In genomic region chr10:81356352-81356990, GRCm38 (mm10) we compare ENCODE assay signal across 8 mouse cellular contexts. TPM values are rescaled to one million over a fixed set of nuclear protein-coding genes. Genes with fewer than 3 reads are reported as not detected.
DNase-seq lines count a peak whose midpoint lies in the region; ATAC-seq and TF ChIP-seq lines count a peak whose summit lies in the region.

No protein-coding gene starts in this region.

- DNase-seq in testis, postnatal 10 days (ENCODE audit: low spot score): no peak
- no peak for DNase-seq in liver, embryonic 13.5 days
- DNase-seq in frontal cortex, postnatal 25 days (ENCODE audit: low spot score in 2 of 2): no peak
- DNase-seq in cerebellum, postnatal 36 days: no peak
- no peak for DNase-seq in layer of hippocampus, adult 11-12 months (ENCODE audit: low spot score)

- no peaks in the 10 kb centered on the region for H3K36me3 ChIP-seq in testis, adult 2 months (ENCODE audit: control insufficient read depth, insufficient read depth, low read length)
- no peaks in the 10 kb centered on the region for H3K36me3 ChIP-seq in heart, embryonic 15.5 days
- peaks cover 19% of the 10 kb centered on the region for H3K36me3 ChIP-seq in liver, embryonic 13.5 days
- no peaks in the 10 kb centered on the region for H3K36me3 ChIP-seq in small intestine, adult 2 months (ENCODE audit: control insufficient read depth, insufficient read depth, low read length)

- H3K9ac ChIP-seq in heart, embryonic 15.5 days: peak overlapping the region; percentile 8; the same call in 1 of the 2 replicates
- peak overlapping the region; percentile 66 for H3K9ac ChIP-seq in liver, embryonic 13.5 days

- TF ChIP-seq CTCF in testis, adult 2 months (IDR thresholded peaks at IDR 0.05; ENCODE audit: control insufficient read depth, insufficient read depth, insufficient replicate concordance, low read depth, low read length): no peak
- no peak for TF ChIP-seq CTCF in small intestine, adult 2 months (IDR thresholded peaks at IDR 0.05; ENCODE audit: extremely low read depth, insufficient read length, insufficient replicate concordance, low read depth, low read length)

- no peak for TF ChIP-seq POLR2A in testis, adult 2 months (IDR thresholded peaks at IDR 0.05; ENCODE audit: control insufficient read depth, low read depth, low read length)
- TF ChIP-seq POLR2A in small intestine, adult 2 months (IDR thresholded peaks at IDR 0.05; ENCODE audit: low read depth, low read length): no peak

- no peak for ATAC-seq in heart, embryonic 15.5 days (replicated peaks; ENCODE audit: insufficient number of reproducible peaks, insufficient read depth, low FRiP score, low read depth)
- ATAC-seq in liver, embryonic 13.5 days (ENCODE audit: low read depth): no peak

- H3K4me1 ChIP-seq in testis, adult 2 months (ENCODE audit: control insufficient read depth, insufficient read depth, low read length): peaks cover 31% of the 10 kb centered on the region
- peaks cover 49% of the 10 kb centered on the region for H3K4me1 ChIP-seq in heart, embryonic 15.5 days (replicated peaks)
- peaks cover 85% of the 10 kb centered on the region for H3K4me1 ChIP-seq in liver, embryonic 13.5 days (replicated peaks)
- H3K4me1 ChIP-seq in small intestine, adult 2 months (ENCODE audit: control insufficient read depth, insufficient read depth, insufficient read length, low read length): peaks cover 23% of the 10 kb centered on the region

- peak overlapping the region; percentile 62 for H3K27ac ChIP-seq in testis, adult 2 months (ENCODE audit: control insufficient read depth, insufficient read depth, low read depth, low read length)
- H3K27ac ChIP-seq in heart, embryonic 15.5 days: peak overlapping the region; percentile 46; the same call in 1 of the 2 replicates
- H3K27ac ChIP-seq in liver, embryonic 13.5 days: peak overlapping the region; percentile 79
- no peak overlapping the region for H3K27ac ChIP-seq in small intestine, adult 2 months (ENCODE audit: insufficient read depth, low read depth, low read length)

- H3K4me3 ChIP-seq in testis, adult 2 months (ENCODE audit: control insufficient read depth, low read depth, low read length): peak overlapping the region; percentile 98
- peak overlapping the region; percentile 95 for H3K4me3 ChIP-seq in heart, embryonic 15.5 days
- H3K4me3 ChIP-seq in liver, embryonic 13.5 days (replicated peaks): peak overlapping the region; percentile 87
- H3K4me3 ChIP-seq in small intestine, adult 2 months (ENCODE audit: low read depth, low read length): peak overlapping the region; percentile 77; the same call in 1 of the 2 replicates

- no peaks in the 10 kb centered on the region for H3K9me3 ChIP-seq in heart, embryonic 15.5 days (replicated peaks)
- no peaks in the 10 kb centered on the region for H3K9me3 ChIP-seq in liver, embryonic 13.5 days (replicated peaks)

- H3K27me3 ChIP-seq in testis, adult 2 months (ENCODE audit: control insufficient read depth, insufficient read depth, low read length): no peaks in the 10 kb centered on the region
- no peaks in the 10 kb centered on the region for H3K27me3 ChIP-seq in heart, embryonic 15.5 days
- H3K27me3 ChIP-seq in liver, embryonic 13.5 days: no peaks in the 10 kb centered on the region
- H3K27me3 ChIP-seq in small intestine, adult 2 months (ENCODE audit: control insufficient read depth, insufficient read depth, low read length): no peaks in the 10 kb centered on the region

- 50% methylated on average over 12 of the region's 12 CpGs for WGBS in heart, embryonic 15.5 days
- 25% methylated on average over 12 of the region's 12 CpGs for WGBS in liver, embryonic 13.5 days (ENCODE audit: insufficient replicate concordance)
- 30% methylated on average over 12 of the region's 12 CpGs for WGBS in small intestine, adult 2 months

- H3K4me2 ChIP-seq in heart, embryonic 15.5 days: peak overlapping the region; percentile 98
- peak overlapping the region; percentile 95 for H3K4me2 ChIP-seq in liver, embryonic 13.5 days

RNA-seq across cellular contexts. Expression of gene Mfsd12, which starts 0.8 kb away (rescaled TPM):
- 33.1 and 39.7 TPM in 2 replicates for polyA plus RNA-seq in testis, adult 2 months (2012; rRNA removed)
- 11.7 and 22.3 TPM in 2 replicates for polyA plus RNA-seq in heart, embryonic 15.5 days (2015; fragmentation: Nextera tagmentation; extraction: Ambion mirVana)
- polyA plus RNA-seq in liver, embryonic 13.5 days (2015; fragmentation: Nextera tagmentation; extraction: Ambion mirVana): 12.5 and 13.1 TPM in 2 replicates
- polyA plus RNA-seq in small intestine, adult 2 months (2012; rRNA removed): 14.6 and 22.7 TPM in 2 replicates

RNA-seq across cellular contexts. Expression of gene Hmg20b, which starts 6.2 kb away (rescaled TPM):
- polyA plus RNA-seq in testis, adult 2 months (2012; rRNA removed): 23.0 and 27.7 TPM in 2 replicates
- polyA plus RNA-seq in heart, embryonic 15.5 days (2015; fragmentation: Nextera tagmentation; extraction: Ambion mirVana): 82.8 and 83.4 TPM in 2 replicates
- polyA plus RNA-seq in liver, embryonic 13.5 days (2015; fragmentation: Nextera tagmentation; extraction: Ambion mirVana): 27.1 and 30.3 TPM in 2 replicates
- polyA plus RNA-seq in small intestine, adult 2 months (2012; rRNA removed): 86.8 and 196 TPM in 2 replicates

RNA-seq across cellular contexts. Expression of gene 4930404N11Rik, which starts 9.1 kb away (rescaled TPM):
- 273 and 296 TPM in 2 replicates for polyA plus RNA-seq in testis, adult 2 months (2012; rRNA removed)
- 0.81 and 2.2 TPM in 2 replicates for polyA plus RNA-seq in heart, embryonic 15.5 days (2015; fragmentation: Nextera tagmentation; extraction: Ambion mirVana)
- polyA plus RNA-seq in liver, embryonic 13.5 days (2015; fragmentation: Nextera tagmentation; extraction: Ambion mirVana): 1.2 and 1.4 TPM in 2 replicates
- polyA plus RNA-seq in small intestine, adult 2 months (2012; rRNA removed): 7.4 and 20.5 TPM in 2 replicates

RNA-seq across cellular contexts. Expression of gene Gipc3, which starts 13.4 kb away (rescaled TPM):
- polyA plus RNA-seq in testis, adult 2 months (2012; rRNA removed): 3.3 and 4.1 TPM in 2 replicates
- polyA plus RNA-seq in heart, embryonic 15.5 days (2015; fragmentation: Nextera tagmentation; extraction: Ambion mirVana): 0.04 TPM in 1 of 2 replicates, not detected in the other
- polyA plus RNA-seq in liver, embryonic 13.5 days (2015; fragmentation: Nextera tagmentation; extraction: Ambion mirVana): not detected in 2 replicates
- 0.67 and 1.2 TPM in 2 replicates for polyA plus RNA-seq in small intestine, adult 2 months (2012; rRNA removed)

RNA-seq across cellular contexts. Expression of gene Fzr1, which starts 21.8 kb away (rescaled TPM):
- polyA plus RNA-seq in testis, adult 2 months (2012; rRNA removed): 161 and 178 TPM in 2 replicates
- polyA plus RNA-seq in heart, embryonic 15.5 days (2015; fragmentation: Nextera tagmentation; extraction: Ambion mirVana): 66.5 and 84.1 TPM in 2 replicates
- polyA plus RNA-seq in liver, embryonic 13.5 days (2015; fragmentation: Nextera tagmentation; extraction: Ambion mirVana): 89.5 and 94.1 TPM in 2 replicates
- polyA plus RNA-seq in small intestine, adult 2 months (2012; rRNA removed): 70.5 and 132 TPM in 2 replicates

Comparison
In these comparisons a context has a peak if more than half of its experiments do, and no peak if none do; other contexts are left out.
1. RNA of gene 4930404N11Rik, which starts 9.1 kb away (polyA plus RNA-seq): 273 to 296 TPM in testis, adult 2 months; 7.4 to 20.5 TPM in small intestine, adult 2 months, 1.2 to 1.4 TPM in liver, embryonic 13.5 days and 0.81 to 2.2 TPM in heart, embryonic 15.5 days; every median in the first group is over 10 times any median in the second.
2. Peak in every context shown above with its lines, with median percentiles within 50 percentile points of each other: H3K4me3 ChIP-seq.